Mouse (Mus musculus): ENCODE data around the gene Ptk6.
A peak's percentile ranks its signal among the peaks of the same experiment; 100 is the strongest.
"Not testable (repeated sequence)": the region's sequence is repeated elsewhere in the genome, so short reads cannot be mapped to it uniquely, and the experiment has no call there.

The Ptk6 gene

DNA sequence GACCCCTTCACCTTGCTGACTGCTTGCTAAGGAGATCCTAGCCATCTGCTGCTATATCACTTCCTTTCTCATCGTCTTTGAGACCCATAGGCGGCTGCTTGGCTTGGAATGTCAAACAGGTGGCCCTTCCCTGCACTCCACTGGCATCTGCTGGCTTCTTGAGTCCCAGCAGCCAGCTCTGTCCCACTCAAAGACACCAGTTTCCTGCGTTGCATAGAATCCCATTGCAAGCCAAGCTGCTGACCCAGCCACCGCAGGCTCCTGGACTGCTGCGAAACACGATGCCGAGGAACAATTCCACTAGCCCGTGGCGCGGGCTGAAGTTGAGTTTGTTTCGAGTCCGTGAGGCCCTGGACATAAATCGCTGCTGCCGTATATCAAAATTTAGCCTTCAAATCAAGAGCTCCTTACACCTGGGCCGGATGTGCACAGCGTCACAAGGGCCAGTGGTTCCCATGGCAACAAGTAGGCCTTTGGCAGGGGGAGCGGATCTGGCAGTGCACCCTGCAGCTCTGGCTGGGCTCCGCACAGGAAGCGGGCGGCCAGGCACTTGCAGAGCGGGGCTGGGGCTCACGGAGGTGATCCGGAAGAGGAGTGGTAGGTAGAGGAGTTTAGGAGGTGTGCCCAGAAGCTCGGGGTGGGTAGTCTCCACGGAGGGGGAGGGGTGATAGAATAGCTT is 17.1 kb upstream of the Ptk6 start, which contains the start of gene Fndc11:
Gene Fndc11 (plus strand): TSS at position 476 of the 679 bp plus-strand sequence.
- peak; percentile 82 for DNase-seq (ENCODE audit: low read depth, low spot score)

DNA sequence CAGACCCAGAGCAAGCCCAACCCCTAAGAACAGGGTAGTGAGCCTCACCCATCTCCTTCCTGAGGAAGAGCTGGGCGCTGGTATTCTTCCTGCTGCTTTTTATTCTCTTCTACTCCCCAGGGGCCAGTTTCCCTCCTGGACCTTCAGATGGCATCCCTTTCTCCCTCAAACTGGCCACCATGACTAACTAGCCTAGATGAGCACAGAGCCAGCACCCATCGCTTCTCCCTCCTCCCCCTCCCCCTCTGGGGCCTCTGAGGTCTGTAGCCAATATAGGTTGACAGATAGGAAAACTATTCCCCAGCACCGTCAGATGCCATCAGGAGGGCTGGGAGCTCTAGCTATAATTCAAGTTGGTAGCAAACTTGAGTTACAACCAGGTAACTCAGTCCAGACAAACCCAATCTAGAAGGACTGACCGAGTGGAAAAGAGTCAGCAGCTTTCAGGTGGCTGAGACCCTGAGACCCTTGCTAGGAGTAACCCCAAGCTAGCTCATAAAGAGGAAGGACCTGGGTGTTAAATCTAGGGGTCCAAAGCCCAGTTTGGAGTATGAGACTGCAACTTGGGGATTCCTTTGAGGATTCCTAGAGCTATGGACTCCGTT is 16.4 kb upstream of the Ptk6 start:
- DNase-seq (ENCODE audit: low read depth, low spot score) = no peak

DNA sequence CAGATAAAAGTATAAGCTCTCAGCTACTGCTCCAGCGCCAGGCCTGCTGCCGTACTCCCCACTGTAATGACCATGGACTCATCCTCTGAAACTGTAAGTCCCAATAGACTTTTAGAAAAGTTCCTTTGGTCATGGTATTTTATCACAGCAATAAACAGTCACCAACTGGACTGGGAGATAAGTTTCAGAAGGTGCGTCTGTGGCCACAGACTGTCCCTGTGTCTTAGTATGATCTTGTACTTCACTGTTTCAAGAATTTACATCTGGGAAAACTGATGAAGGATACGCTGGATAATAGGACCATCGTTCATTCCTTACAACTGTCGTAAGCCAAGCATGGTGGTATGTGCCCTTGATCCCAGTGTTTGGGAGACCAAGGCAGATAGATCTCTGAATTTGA is 13.4 kb upstream of the Ptk6 start:
- DNase-seq (ENCODE audit: low read depth, low spot score) = no peak

DNA sequence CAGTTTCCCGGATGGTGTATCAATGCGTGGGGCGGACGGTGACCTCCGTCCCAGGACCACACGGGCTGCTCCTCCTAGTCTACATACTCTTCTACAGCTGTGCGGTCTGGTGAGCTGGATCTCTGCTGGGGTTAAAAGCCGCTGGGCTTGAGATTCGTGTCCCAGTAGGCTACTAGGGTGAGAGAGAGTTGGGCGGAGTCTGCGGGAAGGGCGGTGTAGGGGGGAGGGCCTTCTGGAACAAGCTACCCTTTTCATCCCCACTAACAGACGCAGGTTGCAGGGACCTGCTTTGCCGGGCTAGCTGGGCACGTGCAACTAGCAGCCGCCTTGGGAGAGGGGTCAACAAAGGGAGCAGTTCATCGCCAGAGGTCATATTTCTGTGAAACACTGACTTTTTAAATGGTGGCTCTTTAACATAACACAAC is 10.4 kb upstream of the Ptk6 start, which contains the start of gene Srms:
Gene Srms (minus strand): TSS at position 165 of the 425 bp plus-strand sequence.
- no peak for DNase-seq (ENCODE audit: low read depth, low spot score)

DNA sequence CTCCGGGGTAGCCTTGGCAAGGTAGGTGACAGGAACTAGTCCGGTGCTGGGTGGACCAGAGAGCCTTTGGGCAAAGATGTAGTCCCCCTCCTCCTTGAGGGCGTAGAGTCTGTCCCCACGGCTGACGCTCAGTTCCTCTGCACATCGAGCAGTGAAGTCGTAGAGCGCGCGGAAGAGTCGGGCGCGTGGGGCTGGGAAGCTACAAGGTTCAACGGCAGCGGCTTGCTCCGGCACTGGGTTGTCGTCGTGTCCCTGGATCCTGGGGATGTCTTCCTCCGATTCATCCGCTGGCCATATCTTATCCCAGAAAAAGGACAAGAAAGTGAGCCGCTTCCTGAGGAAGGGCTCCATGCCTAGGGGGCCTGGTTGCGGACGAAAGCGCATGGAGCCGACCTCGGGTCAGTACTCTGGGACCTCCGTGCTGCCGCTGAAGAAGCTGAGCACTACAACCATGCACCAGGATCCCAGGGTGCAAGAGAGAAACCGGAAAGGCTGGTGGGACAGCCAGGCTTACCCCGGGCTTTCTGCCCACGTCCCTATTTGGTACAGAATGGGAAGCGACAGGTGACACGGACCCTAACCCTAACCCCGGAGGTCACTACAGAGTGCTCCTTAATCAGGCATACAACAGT is 9.9 kb upstream of the Ptk6 start:
- DNase-seq (ENCODE audit: low read depth, low spot score) = no peak

DNA sequence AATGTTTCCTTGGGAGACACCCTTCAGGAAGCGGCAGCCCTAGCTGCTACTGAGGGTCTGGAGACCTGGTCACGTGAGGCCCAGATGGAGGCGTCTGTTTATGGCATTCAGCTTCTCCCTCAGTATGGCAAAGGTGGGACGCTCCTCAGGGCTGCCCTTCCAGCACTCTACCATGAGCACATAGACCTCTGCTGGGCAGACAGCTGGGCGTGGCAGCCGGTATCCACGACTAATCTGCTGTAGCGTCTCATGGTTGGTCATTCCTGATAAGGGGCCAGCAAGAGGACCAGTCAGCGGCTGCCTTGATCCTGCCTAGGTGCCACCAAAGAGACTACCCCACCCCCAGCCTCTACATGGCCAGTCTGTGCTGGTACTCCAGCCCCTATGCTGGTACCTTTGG is 3.5 kb upstream of the Ptk6 start:
- no peak for DNase-seq (ENCODE audit: low read depth, low spot score)

DNA sequence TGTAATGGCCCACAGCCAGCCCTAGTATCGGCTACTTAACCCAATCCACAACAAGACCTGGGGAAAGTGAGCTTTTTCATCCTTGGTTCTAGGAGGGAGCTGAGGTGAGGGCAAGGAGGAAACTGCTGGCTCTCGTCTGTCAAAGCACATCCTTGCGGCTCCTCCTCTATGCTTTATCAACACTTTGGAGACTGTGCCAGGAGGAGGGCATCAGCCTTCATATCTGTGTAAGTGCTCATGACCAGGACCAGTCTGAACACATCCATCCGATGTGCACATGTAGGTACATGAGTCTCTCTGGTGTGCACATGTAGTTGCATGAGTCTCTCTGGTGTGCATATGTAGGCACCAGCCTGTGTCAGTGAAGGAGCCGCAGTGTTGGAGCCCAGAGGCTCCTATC is 3.1 kb upstream of the Ptk6 start:
- no peak for DNase-seq (ENCODE audit: low read depth, low spot score)

DNA sequence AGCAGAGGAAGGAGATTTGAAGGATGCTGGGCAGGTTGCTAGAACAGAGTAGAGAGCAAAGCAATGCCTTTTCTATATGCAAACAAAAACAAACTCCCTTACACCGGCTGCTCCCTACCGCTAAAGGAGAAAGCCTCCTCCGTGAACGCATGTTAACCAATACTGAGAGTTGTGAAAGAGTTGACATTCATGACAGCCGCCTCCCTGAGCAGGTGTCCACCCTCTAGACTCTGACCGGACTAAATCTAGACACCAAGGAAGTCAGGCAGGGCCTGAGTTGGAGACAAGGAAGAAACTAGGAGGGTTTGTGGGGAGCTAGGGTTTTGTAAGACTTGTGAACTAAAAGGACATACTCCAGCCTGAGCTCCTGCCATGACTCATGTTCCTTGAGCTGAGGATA is 297 bp upstream of the Ptk6 start:
- no peak for DNase-seq (ENCODE audit: low read depth, low spot score)

DNA sequence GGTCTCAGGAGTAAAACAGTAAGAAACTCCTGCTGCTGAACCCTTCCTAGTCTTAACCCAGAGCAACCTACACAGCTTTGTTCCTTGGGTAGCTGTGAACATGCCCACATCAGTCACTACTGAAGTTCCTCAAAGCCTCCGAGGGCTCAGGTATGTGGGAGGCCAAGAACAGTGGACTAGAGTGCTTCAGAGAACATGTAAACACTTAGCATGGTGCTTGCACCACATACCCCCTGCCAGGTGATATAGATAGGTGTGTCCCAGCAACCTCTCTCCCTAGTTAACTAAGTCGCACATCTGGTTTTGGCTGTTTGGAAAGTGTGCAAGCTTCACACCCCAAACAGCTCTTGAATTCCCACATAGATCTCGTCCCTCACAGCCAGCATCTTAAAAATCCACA is 983 bp downstream of the Ptk6 start:
- DNase-seq (ENCODE audit: low read depth, low spot score) = no peak

DNA sequence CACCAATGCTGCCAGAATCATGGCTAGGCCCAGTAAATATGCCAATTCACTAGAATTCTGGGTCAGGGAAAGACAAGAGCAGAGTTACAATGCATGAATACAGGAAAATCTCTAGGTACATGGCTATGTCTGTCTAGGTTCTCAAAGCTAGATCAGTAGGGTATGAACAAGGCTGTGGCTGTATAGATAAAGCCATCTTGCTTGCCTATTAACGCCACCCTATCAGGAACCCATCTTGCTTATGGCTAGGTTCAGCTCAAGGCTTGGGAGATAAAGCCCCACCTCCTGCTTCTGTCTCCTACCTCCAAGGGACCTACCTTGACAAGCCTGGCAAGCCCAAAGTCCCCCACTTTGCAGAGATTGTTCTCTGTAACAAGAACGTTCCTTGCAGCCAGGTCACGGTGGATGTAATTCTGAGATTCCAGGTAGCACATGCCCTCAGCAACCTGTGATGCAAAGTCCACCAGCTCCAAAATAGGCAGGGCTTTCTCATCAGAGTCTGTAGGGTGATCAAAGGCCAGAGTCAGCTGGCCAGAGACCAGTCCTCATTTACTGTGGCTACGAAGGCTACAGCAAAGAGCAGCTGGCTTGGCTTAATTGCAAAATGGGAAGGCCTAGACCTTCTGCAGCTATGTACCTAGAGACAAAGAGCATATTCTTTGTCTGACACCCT is 5.8 kb downstream of the Ptk6 start:
- DNase-seq (ENCODE audit: low read depth, low spot score) = no peak

DNA sequence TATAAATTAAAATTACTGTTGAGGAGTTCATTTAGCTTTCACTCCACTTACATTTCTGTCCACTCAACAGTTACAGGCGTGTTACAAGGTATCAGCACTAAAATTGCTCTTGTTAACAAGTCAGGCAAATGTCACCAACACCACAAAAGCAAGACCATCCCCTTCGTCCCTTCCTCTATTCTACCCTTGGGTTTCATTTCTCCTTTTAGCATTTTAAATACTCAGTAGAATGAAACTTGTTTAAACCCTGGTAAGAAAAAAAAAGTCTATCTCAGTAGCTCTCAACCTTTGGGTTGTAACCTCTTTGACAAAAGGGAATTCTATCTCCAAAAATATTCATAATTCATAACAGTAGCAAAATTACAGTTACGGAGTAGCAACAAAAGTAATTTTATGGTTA is 9.5 kb downstream of the Ptk6 start:
- DNase-seq (ENCODE audit: low read depth, low spot score) = no peak

DNA sequence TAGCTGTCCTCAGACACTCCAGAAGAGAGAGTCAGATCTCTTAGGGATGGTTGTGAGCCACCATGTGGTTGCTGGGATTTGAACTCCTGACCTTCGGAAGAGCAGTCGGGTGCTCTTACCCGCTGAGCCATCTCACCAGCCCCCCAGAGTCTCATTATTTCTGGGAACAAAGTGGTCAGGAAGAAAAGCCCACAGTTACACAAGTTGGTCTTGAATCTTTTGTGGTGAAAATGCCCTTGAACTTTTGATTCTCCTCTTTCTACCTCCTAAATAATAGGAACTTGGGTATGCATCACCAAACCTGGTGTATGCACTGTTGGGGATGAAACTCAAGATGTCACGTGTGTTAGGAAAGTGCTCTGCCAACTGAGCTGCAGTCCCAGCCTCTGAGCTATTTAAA is 10.7 kb downstream of the Ptk6 start:
- DNase-seq (ENCODE audit: low read depth, low spot score) = no peak

DNA sequence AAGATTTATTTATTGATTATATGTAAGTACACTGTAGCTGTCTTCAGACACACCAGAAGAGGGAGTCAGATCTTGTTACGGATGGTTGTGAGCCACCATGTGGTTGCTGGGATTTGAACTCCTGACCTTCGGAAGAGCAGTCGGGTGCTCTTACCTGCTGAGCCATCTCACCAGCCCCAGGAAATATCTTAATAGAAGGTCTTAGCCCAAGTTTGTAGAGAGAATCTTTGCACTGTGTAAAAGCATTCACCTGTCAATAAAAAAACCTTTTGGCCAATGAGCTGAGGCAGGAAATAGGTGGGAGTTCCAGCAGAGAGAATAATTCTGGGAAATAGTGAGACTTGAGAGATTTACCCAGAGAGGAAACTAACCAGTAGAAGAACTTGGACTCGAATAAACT is 11.2 kb downstream of the Ptk6 start:
- DNase-seq (ENCODE audit: low read depth, low spot score) = not testable (repeated sequence)

DNA sequence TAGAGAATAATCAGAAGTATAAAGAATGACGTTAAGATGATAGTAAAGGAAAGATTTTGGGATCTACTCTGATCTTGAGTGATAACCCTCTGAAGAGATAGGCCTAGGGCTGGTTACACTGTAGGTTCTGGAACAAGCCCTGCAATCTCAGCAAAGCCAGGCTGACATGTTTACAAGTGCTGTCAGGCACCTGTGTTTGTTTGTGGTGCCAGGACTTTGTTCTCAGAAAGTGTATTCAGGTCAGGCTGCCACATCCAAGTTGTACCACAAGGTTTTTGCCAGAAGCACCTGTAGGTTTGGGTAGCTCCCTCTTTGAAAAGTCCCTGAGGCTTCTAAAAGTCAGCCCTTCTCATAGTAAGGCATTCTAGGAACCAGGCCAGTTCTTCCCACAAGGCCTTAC is 13.3 kb downstream of the Ptk6 start:
- peak; percentile 27 for DNase-seq (ENCODE audit: low read depth, low spot score)

DNA sequence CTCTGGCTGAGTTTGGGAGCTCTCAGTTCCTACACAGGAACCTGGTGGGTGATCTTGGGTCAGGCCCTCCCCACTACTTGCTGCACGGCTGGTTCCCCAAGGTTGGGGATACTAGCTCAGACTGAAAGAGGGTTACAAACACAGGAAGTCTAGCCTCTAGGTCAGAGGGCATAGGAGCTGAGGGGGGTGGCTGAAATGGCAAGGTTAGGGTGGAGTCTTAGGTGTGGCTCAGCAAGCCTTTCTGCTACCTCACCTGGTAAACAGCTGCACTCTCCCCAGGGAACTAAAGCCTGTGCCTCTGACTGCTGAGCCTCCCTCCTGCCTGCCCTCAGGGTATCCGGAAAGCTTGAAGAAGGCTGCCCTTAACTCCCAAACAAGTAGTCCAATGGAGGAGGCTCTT is 13.9 kb downstream of the Ptk6 start:
- no peak for DNase-seq (ENCODE audit: low read depth, low spot score)

DNA sequence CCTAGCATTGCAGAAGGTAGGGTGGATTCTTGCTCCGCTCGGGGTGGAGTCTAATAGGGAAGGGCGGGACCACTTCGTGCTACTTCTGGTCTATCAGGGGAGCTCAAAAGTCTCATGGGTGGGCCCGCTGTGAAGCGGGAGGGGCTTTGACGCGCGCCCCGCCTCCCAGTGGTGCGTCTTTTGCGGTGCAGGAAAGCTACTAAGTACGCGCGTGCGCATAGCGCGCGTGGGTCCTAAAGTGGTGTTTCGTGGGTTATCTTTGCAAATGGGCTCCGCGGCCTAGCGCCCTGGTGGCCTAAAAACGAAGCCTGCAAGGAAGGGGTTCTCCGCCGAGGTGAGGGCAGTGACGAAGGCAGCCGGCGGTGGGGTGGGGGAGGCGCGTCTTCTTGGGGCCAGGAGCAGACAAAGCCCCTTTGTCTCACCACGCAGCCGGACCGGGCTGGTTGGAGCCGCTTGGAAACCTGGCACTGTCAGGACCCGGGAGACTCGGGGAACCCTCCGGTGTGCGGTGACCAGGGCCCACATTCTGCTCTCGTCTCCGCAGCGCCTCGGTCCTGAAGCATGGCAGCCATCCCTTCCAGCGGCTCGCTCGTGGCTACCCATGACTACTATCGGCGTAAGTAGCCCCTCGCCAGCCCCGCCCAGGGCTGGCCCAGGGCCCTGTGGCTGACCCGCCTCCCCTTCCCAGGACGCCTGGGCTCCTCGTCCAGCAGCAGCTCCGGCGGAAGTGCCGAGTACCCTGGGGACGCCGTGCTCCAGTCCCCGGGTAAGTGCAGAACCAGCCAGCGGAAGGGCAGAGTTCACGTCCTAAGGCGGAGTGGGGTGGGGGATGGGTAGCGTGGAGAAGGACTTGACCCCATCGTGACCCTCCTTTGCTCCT is 15.2 kb downstream of the Ptk6 start, which contains the start of gene Ppdpf:
Gene Ppdpf (plus strand): TSS at position 127 of the 880 bp plus-strand sequence.
- peak; percentile 96 for DNase-seq (ENCODE audit: low read depth, low spot score)

DNA sequence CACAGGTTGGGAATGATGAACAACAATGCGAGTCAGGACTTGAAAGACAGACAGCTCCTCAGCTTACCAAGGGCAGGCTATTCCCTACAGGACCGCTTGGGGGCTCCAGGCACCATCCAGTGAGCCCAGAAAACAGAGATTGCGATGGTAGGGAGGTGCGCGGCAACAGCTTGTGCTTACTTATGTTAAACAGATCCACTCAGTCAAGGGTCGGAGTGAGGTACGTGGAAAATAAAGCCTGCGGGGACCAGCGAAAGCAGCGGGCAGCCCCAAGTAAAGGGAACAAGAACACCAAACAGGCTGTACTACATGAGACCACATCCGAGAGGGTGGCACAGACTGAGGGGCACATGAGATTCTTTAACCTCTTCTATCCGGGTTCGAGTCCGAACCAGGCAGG is 16.0 kb downstream of the Ptk6 start:
- DNase-seq (ENCODE audit: low read depth, low spot score) = peak; percentile 97

DNA sequence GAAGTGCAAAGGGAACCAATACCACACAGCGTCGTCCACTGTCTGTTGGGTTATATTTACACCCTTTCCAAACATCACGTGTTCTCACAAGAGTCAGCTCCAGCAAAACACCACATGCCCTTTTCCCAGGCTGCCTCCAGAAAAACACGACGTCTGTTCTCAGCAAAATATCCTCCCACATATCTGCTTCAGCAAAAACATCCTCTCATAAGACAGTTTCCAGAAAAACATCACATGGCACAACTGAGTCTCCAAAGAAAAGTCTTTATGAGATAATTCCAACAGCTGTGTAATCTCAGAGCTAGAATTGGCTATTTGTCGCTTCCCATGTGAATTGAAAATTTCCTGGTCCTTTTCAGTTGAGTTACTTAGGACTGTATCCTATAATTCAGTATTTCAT is 21.7 kb downstream of the Ptk6 start:
- peak; percentile 69 for DNase-seq (ENCODE audit: low read depth, low spot score)

DNA sequence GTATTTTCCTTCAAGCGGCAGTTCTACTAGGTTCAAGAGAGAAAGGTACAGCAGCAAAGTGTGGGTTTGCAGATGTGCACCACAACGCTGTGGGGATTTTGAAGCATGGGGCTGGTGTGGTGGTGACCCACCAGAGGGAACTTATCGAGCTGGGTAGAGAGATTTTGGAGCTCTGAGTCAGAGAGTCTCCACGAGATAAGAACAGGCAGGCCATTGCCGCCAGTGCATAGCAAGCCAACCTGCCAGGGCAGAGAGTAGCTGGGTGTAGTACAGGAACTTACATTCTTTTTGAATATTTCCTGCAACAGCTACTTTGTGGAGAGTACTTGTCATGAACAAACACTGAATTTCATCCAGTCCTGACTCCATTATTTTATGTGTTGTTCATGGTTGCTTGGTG is 24.1 kb downstream of the Ptk6 start:
- DNase-seq (ENCODE audit: low read depth, low spot score) = no peak

DNA sequence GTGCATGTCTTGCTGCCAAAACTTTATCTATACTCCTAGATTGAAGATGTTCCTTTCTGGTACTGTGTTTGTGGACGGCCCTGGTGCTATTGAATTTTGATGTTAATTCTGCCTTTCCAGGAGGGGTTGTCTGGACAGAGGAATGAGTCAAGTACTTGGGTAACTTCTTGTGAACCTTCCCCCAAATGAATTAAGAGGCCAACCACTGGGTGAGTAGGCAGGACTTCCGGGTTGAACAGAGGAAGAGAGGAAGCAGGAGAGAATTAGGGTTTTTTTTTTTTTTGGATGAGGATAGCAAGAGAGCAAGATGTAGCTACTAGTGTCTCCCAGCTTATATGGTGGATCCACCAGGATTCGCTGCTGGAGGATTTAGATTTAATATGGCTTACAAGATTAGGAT is 24.6 kb downstream of the Ptk6 start:
- no peak for DNase-seq (ENCODE audit: low read depth, low spot score)

DNA sequence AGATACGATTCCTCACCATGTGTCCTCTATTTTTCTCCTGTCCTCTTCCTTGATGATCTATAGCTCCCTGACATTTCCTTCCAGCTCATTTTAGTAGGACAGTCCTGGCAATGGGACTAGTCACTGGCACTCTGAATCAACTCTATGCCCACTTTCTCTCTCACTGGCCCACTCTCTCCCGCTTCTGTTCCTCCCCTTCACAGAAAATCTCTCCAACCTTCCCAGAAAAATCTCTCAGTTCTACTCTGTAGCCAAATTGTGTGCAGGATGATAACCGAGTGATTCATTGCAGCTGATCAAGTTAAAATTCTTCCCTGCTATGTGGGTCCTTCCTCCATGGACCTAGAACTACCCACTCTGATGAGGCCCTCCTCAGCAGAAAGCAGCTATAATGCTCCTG is 27.9 kb downstream of the Ptk6 start:
- DNase-seq (ENCODE audit: low read depth, low spot score) = peak; percentile 69
